Mouse (Mus musculus) midbrain, embryonic 12.5 days (tissue): ENCODE measurements around the gene Ache. TPM values are rescaled to one million over a fixed set of nuclear protein-coding genes. Genes with fewer than 3 reads are reported as not detected.
A peak's percentile ranks its signal among the peaks of the same experiment; 100 is the strongest.

ENCODE experiments used
- ATAC-seq: fragments of 200-750 bp; cut with Nextera tagmentation; 2 replicates; pipeline ENCODE4 v1.8.0; 2017; ENCODE audit warnings: low read depth, moderate TSS enrichment, moderate library complexity; ENCODE audit not compliant: low FRiP score
- H3K27ac ChIP-seq: fragments of 300-500 bp; sonication (generic); replicated peaks from 2 replicates; pipeline ENCODE4 v1.5.1; 2016; ENCODE audit warnings: mild to moderate bottlenecking
- H3K27me3 ChIP-seq: fragments of 300-500 bp; sonication (generic); 2 replicates; pipeline ENCODE4 v1.6.1; 2016; ENCODE audit warnings: mild to moderate bottlenecking
- H3K36me3 ChIP-seq: fragments of 300-500 bp; sonication (generic); 2 replicates; pipeline ENCODE4 v1.6.1; 2016
- H3K4me1 ChIP-seq: fragments of 300-500 bp; sonication (generic); 2 replicates; pipeline ENCODE4 v1.6.1; 2016
- H3K4me2 ChIP-seq: fragments of 300-500 bp; sonication (generic); replicated peaks from 2 replicates; pipeline ENCODE4 v1.6.1; 2016; ENCODE audit warnings: mild to moderate bottlenecking, moderate library complexity
- H3K4me3 ChIP-seq: fragments of 300-500 bp; sonication (generic); 2 replicates; pipeline ENCODE4 v1.5.1; 2016; ENCODE audit warnings: mild to moderate bottlenecking
- H3K9ac ChIP-seq: fragments of 300-500 bp; sonication (generic); replicated peaks from 2 replicates; pipeline ENCODE4 v1.6.1; 2016; ENCODE audit warnings: mild to moderate bottlenecking, moderate library complexity
- H3K9me3 ChIP-seq: fragments of 300-500 bp; sonication (generic); 2 replicates; pipeline ENCODE4 v1.6.1; 2016; ENCODE audit warnings: mild to moderate bottlenecking
- WGBS: fragments of 180-500 bp; shearing (Covaris S2); methylation state at CpG from one replicate; pipeline ENCODE4 v1.1.7; 2016; 5-methylcytosine and 5-hydroxymethylcytosine counted together
- polyA plus RNA-seq: library from polyadenylated mRNA; unstranded; fragments of >200 nt; fragmentation: Nextera tagmentation; extraction: Ambion mirVana; gene quantifications from 2 replicates; pipeline ENCODE4 v1.2.1, GENCODE M21; 2016

Ache gene
- polyA plus RNA-seq, 1 experiment from 2014 or later = 5.3 TPM

DNA sequence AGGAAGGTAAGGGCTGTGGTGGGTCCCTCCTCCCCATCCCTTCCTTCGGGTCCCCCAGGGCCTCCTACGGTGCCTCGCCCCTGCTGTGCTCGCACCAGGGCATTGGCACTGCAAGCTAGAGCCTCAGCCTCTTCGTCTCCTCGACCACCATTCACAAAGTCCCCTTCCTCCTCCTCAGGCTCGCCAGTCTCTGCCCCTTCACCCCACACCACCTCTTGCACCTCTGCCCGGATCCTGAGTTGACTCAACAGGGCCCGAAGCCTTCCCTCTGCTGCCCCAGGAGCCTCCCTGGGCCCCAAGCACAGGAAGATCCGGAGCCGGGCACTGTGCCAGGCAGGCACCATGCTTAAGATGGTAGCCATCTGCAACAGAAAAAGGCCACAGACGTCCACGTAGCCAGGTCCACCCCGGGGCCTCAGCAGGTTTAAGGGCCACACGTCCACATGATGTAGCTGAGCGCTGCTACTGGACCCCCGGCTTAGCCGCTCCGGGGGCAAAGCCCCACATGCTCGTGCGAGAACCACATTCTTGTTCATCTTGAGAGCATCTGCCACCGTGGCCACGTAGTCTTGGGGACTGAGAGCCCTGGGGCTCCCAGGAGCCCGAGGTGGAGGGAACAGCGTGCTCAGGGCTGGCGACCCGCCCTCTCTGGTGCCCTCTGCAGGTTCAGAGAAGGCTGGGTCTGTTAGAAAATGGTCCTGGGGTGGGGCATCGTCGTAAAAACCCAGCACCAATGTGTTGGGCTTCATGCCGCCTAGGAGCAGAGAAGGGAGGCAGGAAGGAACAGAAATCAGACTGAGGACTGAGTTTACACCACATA is 28.0 kb downstream of the Ache start:
- no peaks in the 10 kb centered on the region for H3K9me3 ChIP-seq
- 34% methylated on average over 30 of the region's 30 CpGs for WGBS
- H3K27ac ChIP-seq = peak overlapping the region; percentile 80; the same call in 1 of the 2 replicates
- no peak overlapping the region for H3K4me3 ChIP-seq
- peaks cover 38% of the 10 kb centered on the region for H3K36me3 ChIP-seq
- peak overlapping the region; percentile 74 for H3K9ac ChIP-seq
- peaks cover 11% of the 10 kb centered on the region; the same call in 1 of the 2 replicates for H3K27me3 ChIP-seq
- peak overlapping the region; percentile 73; the same call in 1 of the 2 replicates for H3K4me2 ChIP-seq
- peaks cover 40% of the 10 kb centered on the region for H3K4me1 ChIP-seq
- no peak; the same call in 1 of the 2 replicates for ATAC-seq

DNA sequence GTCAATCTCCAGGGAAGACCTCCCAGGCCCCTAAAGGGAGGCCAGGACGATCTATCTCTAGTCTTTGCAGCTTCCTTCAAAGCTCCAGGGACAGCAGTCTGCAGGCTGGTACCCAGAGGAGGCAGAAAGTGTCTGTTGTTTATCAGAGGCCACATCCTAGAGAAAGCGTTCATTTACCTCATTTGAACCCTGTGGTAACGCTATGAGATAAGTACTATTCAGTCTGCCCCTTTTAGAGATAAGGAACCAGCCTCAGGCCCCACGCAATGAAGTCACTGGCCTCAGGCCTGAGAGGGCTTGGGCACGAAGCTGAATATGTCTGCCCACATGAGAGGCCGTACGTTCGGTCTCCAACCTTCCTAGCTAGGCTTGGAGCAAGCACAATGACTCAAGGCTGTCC is 30.0 kb downstream of the Ache start:
- Histone ChIP-seq H3K4me1 (peaks cover 33% of the 10 kb centered on the region), H3K4me2 (no peak overlapping the region), H3K27me3 (peaks cover 11% of the 10 kb centered on the region; the same call in 1 of the 2 replicates), H3K9ac (no peak overlapping the region), H3K4me3 (no peak overlapping the region), H3K9me3 (no peaks in the 10 kb centered on the region), H3K27ac (no peak overlapping the region), H3K36me3 (peaks cover 46% of the 10 kb centered on the region)
- no peak for ATAC-seq
- 92% methylated on average over 8 of the region's 8 CpGs for WGBS

DNA sequence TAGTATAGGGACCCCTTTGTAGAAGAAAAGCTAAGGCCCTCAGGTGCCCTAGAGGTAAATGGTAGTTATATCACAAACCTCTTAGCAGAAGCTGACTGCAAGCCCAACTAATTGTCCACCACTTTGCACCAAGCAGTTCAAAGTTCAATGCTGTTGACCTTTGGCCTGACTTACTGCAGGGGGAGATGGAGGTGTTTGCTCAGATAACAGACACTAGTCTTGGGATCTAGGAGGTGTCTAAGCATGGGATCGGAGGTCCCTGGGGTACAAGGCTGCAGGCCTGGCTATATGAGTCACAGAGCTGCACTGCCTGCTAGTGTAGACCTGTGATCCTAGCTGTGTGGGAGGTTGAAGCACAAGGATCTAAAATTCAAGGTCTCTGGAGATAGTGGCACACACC is 31.3 kb downstream of the Ache start:
- Histone ChIP-seq H3K27ac (no peak overlapping the region), H3K4me2 (no peak overlapping the region), H3K36me3 (peaks cover 52% of the 10 kb centered on the region), H3K9ac (no peak overlapping the region), H3K9me3 (no peaks in the 10 kb centered on the region), H3K27me3 (peaks cover 11% of the 10 kb centered on the region; the same call in 1 of the 2 replicates), H3K4me1 (peaks cover 21% of the 10 kb centered on the region), H3K4me3 (no peak overlapping the region)
- WGBS = 89% methylated on average over 1 of the region's 1 CpGs
- ATAC-seq = no peak

DNA sequence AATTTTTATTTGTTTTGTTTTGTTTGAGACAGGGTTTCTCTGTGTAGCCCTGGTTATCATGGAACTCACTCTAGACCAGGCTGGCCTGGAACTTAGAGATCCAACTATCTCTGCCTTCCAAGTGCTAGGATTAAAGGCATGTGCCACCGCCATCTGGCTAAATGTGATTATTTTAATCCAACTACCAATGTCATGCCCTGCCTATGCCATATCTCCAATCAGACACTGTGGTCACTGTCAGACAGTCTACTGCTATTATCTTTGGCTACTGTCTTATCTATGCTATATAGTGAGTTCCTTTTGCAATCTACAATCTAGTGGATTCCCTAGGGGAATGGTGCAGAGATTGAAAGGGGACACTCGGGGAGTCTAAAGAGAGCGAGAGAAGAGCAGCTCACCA is 33.7 kb downstream of the Ache start:
- WGBS = 93% methylated on average over 3 of the region's 3 CpGs
- Histone ChIP-seq H3K4me2 (no peak overlapping the region), H3K27me3 (peaks cover 5% of the 10 kb centered on the region; the same call in 1 of the 2 replicates), H3K4me3 (no peak overlapping the region), H3K4me1 (no peaks in the 10 kb centered on the region), H3K9ac (no peak overlapping the region), H3K36me3 (peaks cover 61% of the 10 kb centered on the region), H3K27ac (no peak overlapping the region), H3K9me3 (no peaks in the 10 kb centered on the region)
- no peak for ATAC-seq

DNA sequence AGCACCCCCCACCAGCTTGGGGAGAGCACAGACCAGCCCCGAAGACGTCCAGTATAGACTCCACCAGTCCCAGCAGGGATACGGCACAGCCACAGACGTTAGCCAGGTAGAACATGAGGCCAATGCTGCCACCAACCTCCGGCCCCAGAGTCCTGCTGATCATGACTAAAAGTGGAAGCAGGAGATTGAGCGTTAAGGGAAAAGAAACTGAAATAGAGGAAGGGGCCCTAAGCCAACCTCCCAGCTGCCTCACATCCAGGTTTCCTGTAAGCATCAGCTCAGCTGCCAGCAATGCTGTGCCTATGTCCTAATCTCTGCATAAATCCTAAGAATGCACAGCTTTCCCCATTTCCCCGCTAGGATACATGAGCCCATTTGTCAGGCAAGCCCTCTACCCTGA is 43.6 kb downstream of the Ache start:
- Histone ChIP-seq H3K4me3 (no peak overlapping the region), H3K36me3 (peaks cover 17% of the 10 kb centered on the region), H3K27ac (no peak overlapping the region), H3K9ac (no peak overlapping the region), H3K4me2 (no peak overlapping the region), H3K27me3 (no peaks in the 10 kb centered on the region), H3K9me3 (no peaks in the 10 kb centered on the region), H3K4me1 (peaks cover 11% of the 10 kb centered on the region)
- ATAC-seq = no peak
- 93% methylated on average over 7 of the region's 7 CpGs for WGBS

DNA sequence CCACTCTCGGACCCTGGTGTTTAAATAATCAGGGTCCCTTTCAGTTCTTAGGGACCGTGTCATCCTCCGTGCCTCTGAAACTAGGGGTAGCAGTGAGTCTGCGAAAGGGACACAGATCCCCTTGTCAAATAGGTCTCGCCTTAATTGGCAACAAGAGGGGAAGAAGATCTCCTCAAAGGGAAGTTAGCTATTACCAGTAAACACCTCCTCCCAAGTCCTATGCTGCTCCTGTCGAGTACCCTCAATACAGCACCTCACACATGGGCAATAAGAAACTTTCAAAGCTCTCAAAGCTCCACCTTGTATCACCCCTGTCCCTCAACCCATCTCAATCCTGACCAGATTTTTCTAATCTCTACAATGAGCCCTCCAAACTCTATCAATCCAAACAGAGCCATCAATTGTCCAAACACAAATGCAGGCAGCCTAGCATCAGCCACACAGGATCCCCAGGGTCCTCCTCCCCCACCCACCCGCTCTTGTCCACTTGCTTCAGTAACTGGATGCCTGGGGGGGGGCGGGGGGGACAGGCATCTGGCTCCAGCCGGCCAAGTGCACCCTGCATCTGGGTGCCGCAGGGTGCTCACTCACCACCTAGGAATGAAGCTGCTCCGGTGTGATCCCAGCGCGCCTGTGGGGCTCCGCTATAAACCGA is 45.7 kb downstream of the Ache start:
- no peak; the same call in 1 of the 2 replicates for ATAC-seq
- H3K27me3 ChIP-seq = 0 out of 2 replicates have a peak, but pooled peaks cover 5% of the 10 kb centered on the region
- H3K9me3 ChIP-seq = no peaks in the 10 kb centered on the region
- WGBS = 15% methylated on average over 15 of the region's 15 CpGs
- H3K4me3 ChIP-seq = peak overlapping the region; percentile 69
- H3K4me2 ChIP-seq = peak overlapping the region; percentile 95
- H3K4me1 ChIP-seq = peaks cover 11% of the 10 kb centered on the region
- peaks cover 3% of the 10 kb centered on the region; the same call in 1 of the 2 replicates for H3K36me3 ChIP-seq
- peak overlapping the region; percentile 76 for H3K27ac ChIP-seq
- H3K9ac ChIP-seq = peak overlapping the region; percentile 85

DNA sequence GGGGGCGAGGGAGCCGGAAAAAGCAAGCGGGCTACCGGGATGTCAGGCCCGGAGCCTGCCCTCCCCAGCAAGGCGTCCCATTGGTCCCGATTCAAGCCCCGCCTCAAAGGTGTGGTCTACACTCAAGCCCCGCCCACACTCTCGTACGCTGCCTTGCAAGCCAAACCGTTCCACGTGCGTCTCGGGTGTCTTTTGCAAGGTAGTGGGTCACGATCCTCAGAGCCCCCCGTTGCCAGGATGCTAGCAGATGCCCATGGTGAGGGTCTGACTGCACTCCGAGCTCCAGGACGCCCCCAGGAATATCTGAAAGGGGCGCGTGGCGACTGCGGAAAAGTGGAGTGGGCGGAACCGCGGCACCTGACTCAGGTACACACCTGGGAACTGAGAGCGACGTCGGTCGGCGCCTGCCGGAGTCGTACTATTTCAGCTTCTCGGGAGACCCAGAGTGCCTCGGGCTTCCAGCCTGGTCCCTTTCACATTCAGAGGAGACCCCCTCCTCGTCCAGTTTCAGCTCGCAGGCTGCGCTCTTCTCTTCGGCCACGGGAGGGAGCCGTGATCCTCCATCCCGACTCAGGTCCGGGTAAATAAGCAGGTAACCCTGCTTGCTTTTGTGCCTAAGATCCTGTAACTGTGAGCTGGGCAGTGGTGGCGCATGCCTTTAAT is 46.3 kb downstream of the Ache start, which contains the start of gene Slc12a9:
TSS of gene Slc12a9 (minus strand) at position 86 of the 663 bp plus-strand sequence.
- H3K27me3 ChIP-seq = 0 out of 2 replicates have a peak, but pooled peaks cover 5% of the 10 kb centered on the region
- peak within 1 kb of the TSS; percentile 95 for H3K4me2 ChIP-seq

DNA sequence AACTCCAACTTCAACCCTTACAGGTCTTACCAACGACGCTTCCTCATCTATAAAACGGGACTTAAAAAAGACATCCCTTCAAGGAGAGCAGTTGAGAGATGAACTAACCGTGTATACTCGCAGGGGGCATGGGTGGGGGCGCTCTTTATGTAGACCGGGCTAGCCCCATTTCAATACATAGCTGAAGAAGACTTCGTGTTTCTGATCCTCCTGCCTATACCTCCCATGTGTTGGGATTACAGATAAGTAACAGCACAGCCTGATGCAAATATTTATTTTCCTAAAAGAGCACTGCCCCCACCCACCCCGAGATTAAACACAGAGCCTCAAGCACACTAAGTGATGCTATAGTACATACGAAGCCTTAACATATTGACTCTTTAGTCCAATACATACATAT is 47.0 kb downstream of the Ache start:
- Histone ChIP-seq H3K4me1 (peaks cover 19% of the 10 kb centered on the region), H3K9ac (no peak overlapping the region), H3K9me3 (no peaks in the 10 kb centered on the region), H3K4me3 (no peak overlapping the region), H3K27me3 (0 out of 2 replicates have a peak, but pooled peaks cover 5% of the 10 kb centered on the region), H3K4me2 (peak overlapping the region; percentile 95; the same call in 1 of the 2 replicates), H3K27ac (no peak overlapping the region), H3K36me3 (0 out of 2 replicates have a peak, but pooled peaks cover 3% of the 10 kb centered on the region)
- no peak for ATAC-seq
- WGBS = 60% methylated on average over 10 of the region's 10 CpGs

More for the DNA sequence above, 46.3 kb downstream of the Ache start, which contains the start of gene Slc12a9:
- Histone ChIP-seq H3K9me3 (no peaks in the 10 kb centered on the region), H3K9ac (peak within 1 kb of the TSS; percentile 85), H3K4me3 (peak within 1 kb of the TSS; percentile 69), H3K4me1 (peaks cover 12% of the 10 kb centered on the region), H3K36me3 (0 out of 2 replicates have a peak, but pooled peaks cover 3% of the 10 kb centered on the region), H3K27ac (peak within 1 kb of the TSS; percentile 76)
- ATAC-seq = peak; percentile 87
- under 1% methylated on average over 44 of the region's 44 CpGs for WGBS

DNA sequence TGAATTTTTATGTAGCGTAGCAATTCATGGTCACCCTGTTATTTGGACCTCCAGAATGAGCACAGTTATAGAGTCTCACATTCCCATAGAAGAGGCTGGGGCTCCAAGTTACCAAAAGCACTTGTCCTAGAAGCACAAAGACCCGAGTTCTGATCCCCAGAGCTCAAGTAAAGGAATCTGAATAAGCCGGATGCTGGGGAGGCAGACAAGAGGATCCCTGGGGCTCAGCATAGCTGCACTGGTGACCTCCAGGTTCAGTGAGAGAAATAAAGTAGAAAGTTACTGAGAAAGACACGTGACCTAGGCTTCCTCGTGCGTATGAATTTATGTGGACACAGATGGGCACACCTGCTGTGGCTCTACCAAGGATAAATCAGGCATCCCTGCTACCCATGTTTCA is 47.7 kb downstream of the Ache start:
- H3K9ac ChIP-seq = no peak overlapping the region
- no peak overlapping the region for H3K4me3 ChIP-seq
- no peak overlapping the region for H3K4me2 ChIP-seq
- peaks cover 26% of the 10 kb centered on the region for H3K4me1 ChIP-seq
- no peak for ATAC-seq
- 66% methylated on average over 6 of the region's 6 CpGs for WGBS
- 0 out of 2 replicates have a peak, but pooled peaks cover 3% of the 10 kb centered on the region for H3K36me3 ChIP-seq
- 0 out of 2 replicates have a peak, but pooled peaks cover 5% of the 10 kb centered on the region for H3K27me3 ChIP-seq
- no peaks in the 10 kb centered on the region for H3K9me3 ChIP-seq
- H3K27ac ChIP-seq = no peak overlapping the region

DNA sequence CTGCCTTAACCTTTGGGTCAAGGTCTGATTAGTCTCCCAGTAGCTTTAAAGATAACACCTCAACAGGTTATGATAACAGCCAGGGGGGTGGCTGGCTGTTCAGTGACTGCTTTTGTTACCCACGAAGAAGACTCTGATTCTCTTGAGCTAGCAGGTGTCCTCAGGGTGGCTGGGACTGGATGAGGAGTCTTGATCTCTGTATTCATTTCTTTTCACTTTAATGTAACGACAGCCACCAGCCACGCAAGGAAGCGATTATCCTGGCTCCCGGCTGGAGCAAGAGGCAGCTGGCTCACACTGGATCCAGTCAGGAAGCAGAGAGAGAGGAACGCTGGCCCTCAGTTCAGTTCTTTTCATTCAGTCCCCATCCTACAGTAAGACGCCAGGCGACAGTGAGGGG is 49.9 kb downstream of the Ache start:
- 48% methylated on average over 8 of the region's 8 CpGs for WGBS
- no peak overlapping the region for H3K27ac ChIP-seq
- H3K4me3 ChIP-seq = no peak overlapping the region
- no peak for ATAC-seq
- H3K9ac ChIP-seq = no peak overlapping the region
- H3K4me2 ChIP-seq = no peak overlapping the region
- peaks cover 25% of the 10 kb centered on the region for H3K4me1 ChIP-seq
- H3K36me3 ChIP-seq = no peaks in the 10 kb centered on the region
- 0 out of 2 replicates have a peak, but pooled peaks cover 5% of the 10 kb centered on the region for H3K27me3 ChIP-seq
- H3K9me3 ChIP-seq = no peaks in the 10 kb centered on the region

DNA sequence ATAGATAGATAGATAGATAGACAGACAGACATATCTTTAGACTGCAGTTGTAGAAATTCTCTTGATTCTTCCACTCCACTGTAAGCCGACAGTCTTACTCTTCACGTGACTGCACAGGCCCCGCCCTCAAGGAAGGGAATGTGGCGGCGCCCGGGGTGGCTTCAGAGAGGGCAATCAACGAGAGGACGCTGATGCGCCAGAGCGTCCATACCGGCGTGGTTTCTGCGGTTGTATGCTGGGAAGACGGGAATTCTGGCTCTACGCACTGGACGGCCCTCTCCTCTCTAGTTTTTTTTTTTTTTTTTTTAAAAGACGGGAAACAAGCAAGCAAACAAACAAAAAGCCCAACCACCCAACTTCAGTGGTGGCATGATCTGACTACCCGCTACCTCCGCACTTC is 50.9 kb downstream of the Ache start:
- H3K4me2 ChIP-seq = peak overlapping the region; percentile 78
- H3K9ac ChIP-seq = peak overlapping the region; percentile 68
- H3K36me3 ChIP-seq = no peaks in the 10 kb centered on the region
- H3K9me3 ChIP-seq = no peaks in the 10 kb centered on the region
- H3K27me3 ChIP-seq = 0 out of 2 replicates have a peak, but pooled peaks cover 5% of the 10 kb centered on the region
- ATAC-seq = peak; percentile 75
- WGBS = 0% methylated on average over 19 of the region's 19 CpGs
- peak overlapping the region; percentile 82 for H3K27ac ChIP-seq
- peaks cover 14% of the 10 kb centered on the region for H3K4me1 ChIP-seq
- peak overlapping the region; percentile 40 for H3K4me3 ChIP-seq
